Mouse (Mus musculus) adrenal gland, adult (tissue): Measurements from ENCODE around the gene Ndufa13.

Experiments used
- DNase-seq, 2 experiments: peaks; one replicate each; pipeline ENCODE4 v3.0.0; 2022 to 2023; ENCODE audit warnings: low spot score in 1 of 2; ENCODE audit not compliant: inconsistent age in 2 of 2

Gene Ndufa13

GRCm38 (mm10) chr8:69911917-69912316 is 9.6 kb upstream of the Ndufa13 start:
- DNase-seq, result no peak

- no peak for DNase-seq
Measured at GRCm38 (mm10) chr8:69907106-69907505, 4.7 kb upstream of the Ndufa13 start.

- no peak for DNase-seq
Measured at GRCm38 (mm10) chr8:69906260-69906659, 3.9 kb upstream of the Ndufa13 start.

GRCm38 (mm10) chr8:69904096-69904495 is 1.7 kb upstream of the Ndufa13 start:
- DNase-seq, result no peak

GRCm38 (mm10) chr8:69903063-69903542 is 745 bp upstream of the Ndufa13 start:
- DNase-seq, result peak; percentile 99 to 100

GRCm38 (mm10) chr8:69901484-69902162 is 735 bp downstream of the Ndufa13 start:
- peak; percentile 97 to 99 for DNase-seq

- DNase-seq, result no peak
Measured at GRCm38 (mm10) chr8:69900895-69901451, 1.4 kb downstream of the Ndufa13 start.

GRCm38 (mm10) chr8:69899876-69900275 is 2.5 kb downstream of the Ndufa13 start:
- no peak for DNase-seq

GRCm38 (mm10) chr8:69897857-69898256 is 4.5 kb downstream of the Ndufa13 start:
- no peak for DNase-seq

- DNase-seq, result no peak
Measured at GRCm38 (mm10) chr8:69895772-69896451, 6.4 kb downstream of the Ndufa13 start.

- no peak for DNase-seq
Measured at GRCm38 (mm10) chr8:69894836-69895332, 7.5 kb downstream of the Ndufa13 start.

GRCm38 (mm10) chr8:69893863-69894262 is 8.5 kb downstream of the Ndufa13 start:
- peak in 1 of 2 experiments; percentile 71 for DNase-seq

- DNase-seq, result peak in 1 of 2 experiments; percentile 72
Measured at GRCm38 (mm10) chr8:69890813-69891241, 11.5 kb downstream of the Ndufa13 start.

GRCm38 (mm10) chr8:69888902-69889301 is 13.5 kb downstream of the Ndufa13 start:
- peak; percentile 24 to 65 for DNase-seq

GRCm38 (mm10) chr8:69888244-69888866 is 14.0 kb downstream of the Ndufa13 start:
- DNase-seq, result peak; percentile 39 to 68

- peak; percentile 29 to 61 for DNase-seq
Measured at GRCm38 (mm10) chr8:69887289-69888243, 14.8 kb downstream of the Ndufa13 start, which contains the start of gene Cilp2. Gene Cilp2 (minus strand): TSS chr8:69887687.

GRCm38 (mm10) chr8:69884141-69884540 is 18.2 kb downstream of the Ndufa13 start:
- DNase-seq, result peak; percentile 27 to 75

- DNase-seq, result peak; percentile 6 to 33
Measured at GRCm38 (mm10) chr8:69882833-69883600, 19.3 kb downstream of the Ndufa13 start.

GRCm38 (mm10) chr8:69882021-69882756 is 20.2 kb downstream of the Ndufa13 start:
- peak; percentile 34 to 53 for DNase-seq
